Mouse (Mus musculus) forebrain, embryonic 12.5 days (tissue): Measurements from ENCODE around the gene Rab32. TPM values are rescaled to one million over a fixed set of nuclear protein-coding genes. Genes with fewer than 3 reads are reported as not detected.
"Not testable (repeated sequence)": the region's sequence is repeated elsewhere in the genome, so short reads cannot be mapped to it uniquely, and the experiment has no call there.

Source experiments
- ATAC-seq: fragments of 200-750 bp; cut with Nextera tagmentation; 2 replicates; pipeline ENCODE4 v1.8.0; 2017; ENCODE audit warnings: moderate TSS enrichment; ENCODE audit not compliant: low FRiP score
- H3K27ac ChIP-seq: fragments of 300-500 bp; sonication (generic); 2 replicates; pipeline ENCODE4 v1.5.1; 2016; ENCODE audit warnings: mild to moderate bottlenecking
- H3K27me3 ChIP-seq: fragments of 300-500 bp; sonication (generic); 2 replicates; pipeline ENCODE4 v1.6.1; 2016; ENCODE audit warnings: mild to moderate bottlenecking
- H3K36me3 ChIP-seq: fragments of 300-500 bp; sonication (generic); replicated peaks from 2 replicates; pipeline ENCODE4 v1.6.1; 2016; ENCODE audit warnings: mild to moderate bottlenecking
- H3K4me1 ChIP-seq: fragments of 300-500 bp; sonication (generic); 2 replicates; pipeline ENCODE4 v1.6.1; 2016
- H3K4me2 ChIP-seq: fragments of 300-500 bp; sonication (generic); 2 replicates; pipeline ENCODE4 v1.6.1; 2016; ENCODE audit warnings: mild to moderate bottlenecking, moderate library complexity
- H3K4me3 ChIP-seq: fragments of 300-500 bp; sonication (generic); replicated peaks from 2 replicates; pipeline ENCODE4 v1.5.1; 2016; ENCODE audit warnings: mild to moderate bottlenecking
- H3K9ac ChIP-seq: fragments of 300-500 bp; sonication (generic); 2 replicates; pipeline ENCODE4 v1.6.1; 2016; ENCODE audit warnings: mild to moderate bottlenecking
- H3K9me3 ChIP-seq: fragments of 300-500 bp; sonication (generic); 2 replicates; pipeline ENCODE4 v1.6.1; 2016
- WGBS: fragments of 180-500 bp; shearing (Covaris S2); methylation state at CpG from one replicate; pipeline ENCODE4 v1.1.7; 2016; 5-methylcytosine and 5-hydroxymethylcytosine counted together
- polyA plus RNA-seq: library from polyadenylated mRNA; unstranded; fragments of >200 nt; fragmentation: Nextera tagmentation; extraction: Ambion mirVana; gene quantifications from 2 replicates; pipeline ENCODE4 v1.2.1, GENCODE M21; 2016

Rab32 gene
- polyA plus RNA-seq = 5.8 and 6.3 TPM in 2 replicates

- H3K4me3 ChIP-seq = peak within 1 kb of the TSS; percentile 63
- no peaks in the 10 kb centered on the region for H3K9me3 ChIP-seq
- peak; percentile 98 for ATAC-seq
- H3K27ac ChIP-seq = no peak within 1 kb of the TSS
- H3K36me3 ChIP-seq = no peaks in the 10 kb centered on the region
- H3K4me2 ChIP-seq = peak within 1 kb of the TSS; percentile 93
- WGBS = under 1% methylated on average over 51 of the region's 51 CpGs
- H3K27me3 ChIP-seq = peaks cover 8% of the 10 kb centered on the region; the same call in 1 of the 2 replicates
- H3K9ac ChIP-seq = peak within 1 kb of the TSS; percentile 56
- peaks cover 9% of the 10 kb centered on the region; the same call in 1 of the 2 replicates for H3K4me1 ChIP-seq
Measured at GRCm38 (mm10) chr10:10557570-10558336, at the start of gene Rab32. TSS of gene Rab32 (minus strand) at chr10:10558265.

- ATAC-seq = no peak
- no peaks in the 10 kb centered on the region for H3K4me1 ChIP-seq
- H3K27me3 ChIP-seq = no peaks in the 10 kb centered on the region
- no peak overlapping the region for H3K4me3 ChIP-seq
- no peak overlapping the region for H3K27ac ChIP-seq
- no peak overlapping the region for H3K4me2 ChIP-seq
- H3K9ac ChIP-seq = no peak overlapping the region
- no peaks in the 10 kb centered on the region for H3K36me3 ChIP-seq
- 81% methylated on average over 3 of the region's 3 CpGs for WGBS
- H3K9me3 ChIP-seq = no peaks in the 10 kb centered on the region
Measured at GRCm38 (mm10) chr10:10600771-10601170, 42.7 kb upstream of the Rab32 start.

- H3K9ac ChIP-seq, H3K4me3 ChIP-seq, ATAC-seq, H3K4me1 ChIP-seq, H3K4me2 ChIP-seq, H3K27ac ChIP-seq, H3K9me3 ChIP-seq, H3K36me3 ChIP-seq, H3K27me3 ChIP-seq: not testable (repeated sequence)
- WGBS = 91% methylated on average over 2 of the region's 2 CpGs
Measured at GRCm38 (mm10) chr10:10597495-10597894, 39.4 kb upstream of the Rab32 start.

GRCm38 (mm10) chr10:10580811-10581210, 22.7 kb upstream of the Rab32 start:
- H3K27me3 ChIP-seq = no peaks in the 10 kb centered on the region
- H3K9me3 ChIP-seq = no peaks in the 10 kb centered on the region
- H3K27ac ChIP-seq = no peak overlapping the region
- no peak overlapping the region for H3K9ac ChIP-seq
- no peak overlapping the region for H3K4me3 ChIP-seq
- ATAC-seq = no peak
- H3K4me1 ChIP-seq = no peaks in the 10 kb centered on the region
- H3K4me2 ChIP-seq = no peak overlapping the region
- WGBS = 83% methylated on average over 3 of the region's 3 CpGs
- H3K36me3 ChIP-seq = no peaks in the 10 kb centered on the region

GRCm38 (mm10) chr10:10579821-10580220, 21.8 kb upstream of the Rab32 start:
- ATAC-seq = no peak
- no peaks in the 10 kb centered on the region for H3K27me3 ChIP-seq

GRCm38 (mm10) chr10:10558337-10558711, 259 bp upstream of the Rab32 start:
- peaks cover 8% of the 10 kb centered on the region; the same call in 1 of the 2 replicates for H3K27me3 ChIP-seq

More at GRCm38 (mm10) chr10:10579821-10580220, 21.8 kb upstream of the Rab32 start:
- Histone ChIP-seq H3K27ac (no peak overlapping the region), H3K4me2 (no peak overlapping the region), H3K9ac (no peak overlapping the region), H3K4me3 (no peak overlapping the region), H3K36me3 (no peaks in the 10 kb centered on the region), H3K4me1 (no peaks in the 10 kb centered on the region), H3K9me3 (no peaks in the 10 kb centered on the region)
- WGBS = 70% methylated on average over 1 of the region's 1 CpGs

GRCm38 (mm10) chr10:10557085-10557484, 980 bp downstream of the Rab32 start:
- Histone ChIP-seq H3K27ac (no peak overlapping the region), H3K9me3 (no peaks in the 10 kb centered on the region), H3K36me3 (no peaks in the 10 kb centered on the region), H3K4me1 (peaks cover 9% of the 10 kb centered on the region; the same call in 1 of the 2 replicates), H3K27me3 (peaks cover 8% of the 10 kb centered on the region; the same call in 1 of the 2 replicates), H3K9ac (no peak overlapping the region), H3K4me3 (peak overlapping the region; percentile 63), H3K4me2 (peak overlapping the region; percentile 93)
- peak; percentile 37; the same call in 1 of the 2 replicates for ATAC-seq
- 11% methylated on average over 8 of the region's 8 CpGs for WGBS

More at GRCm38 (mm10) chr10:10558337-10558711, 259 bp upstream of the Rab32 start:
- Histone ChIP-seq H3K4me2 (peak overlapping the region; percentile 93), H3K9me3 (no peaks in the 10 kb centered on the region), H3K36me3 (no peaks in the 10 kb centered on the region), H3K4me3 (peak overlapping the region; percentile 63), H3K27ac (no peak overlapping the region), H3K9ac (no peak overlapping the region), H3K4me1 (peaks cover 9% of the 10 kb centered on the region; the same call in 1 of the 2 replicates)
- ATAC-seq = peak; percentile 59
- 45% methylated on average over 5 of the region's 5 CpGs for WGBS

GRCm38 (mm10) chr10:10555676-10556075, 2.4 kb downstream of the Rab32 start:
- 89% methylated on average over 3 of the region's 3 CpGs for WGBS
- no peak overlapping the region for H3K4me3 ChIP-seq
- peaks cover 9% of the 10 kb centered on the region; the same call in 1 of the 2 replicates for H3K4me1 ChIP-seq
- no peak overlapping the region for H3K9ac ChIP-seq
- no peak overlapping the region for H3K4me2 ChIP-seq
- H3K36me3 ChIP-seq = no peaks in the 10 kb centered on the region
- H3K27me3 ChIP-seq = peaks cover 8% of the 10 kb centered on the region; the same call in 1 of the 2 replicates
- H3K27ac ChIP-seq = no peak overlapping the region
- ATAC-seq = no peak
- no peaks in the 10 kb centered on the region for H3K9me3 ChIP-seq

GRCm38 (mm10) chr10:10555221-10555620, 2.8 kb downstream of the Rab32 start:
- WGBS = 87% methylated on average over 5 of the region's 5 CpGs
- Histone ChIP-seq H3K9ac (no peak overlapping the region), H3K36me3 (no peaks in the 10 kb centered on the region), H3K4me2 (no peak overlapping the region), H3K9me3 (no peaks in the 10 kb centered on the region), H3K4me3 (no peak overlapping the region), H3K27ac (no peak overlapping the region), H3K27me3 (peaks cover 8% of the 10 kb centered on the region; the same call in 1 of the 2 replicates), H3K4me1 (peaks cover 9% of the 10 kb centered on the region; the same call in 1 of the 2 replicates)
- no peak for ATAC-seq

- ATAC-seq = no peak
Measured at GRCm38 (mm10) chr10:10550134-10550533, 7.9 kb downstream of the Rab32 start.

GRCm38 (mm10) chr10:10546623-10547022, 11.4 kb downstream of the Rab32 start:
- 83% methylated on average over 5 of the region's 5 CpGs for WGBS
- H3K27ac ChIP-seq = no peak overlapping the region
- no peak for ATAC-seq

More at GRCm38 (mm10) chr10:10550134-10550533, 7.9 kb downstream of the Rab32 start:
- Histone ChIP-seq H3K4me3 (no peak overlapping the region), H3K9ac (no peak overlapping the region), H3K4me2 (no peak overlapping the region), H3K9me3 (no peaks in the 10 kb centered on the region), H3K27ac (no peak overlapping the region), H3K36me3 (no peaks in the 10 kb centered on the region), H3K27me3 (no peaks in the 10 kb centered on the region), H3K4me1 (no peaks in the 10 kb centered on the region)
- WGBS = 86% methylated on average over 1 of the region's 1 CpGs

GRCm38 (mm10) chr10:10544955-10545354, 13.1 kb downstream of the Rab32 start:
- H3K4me2 ChIP-seq = no peak overlapping the region
- WGBS = 92% methylated on average over 3 of the region's 3 CpGs

More at GRCm38 (mm10) chr10:10546623-10547022, 11.4 kb downstream of the Rab32 start:
- Histone ChIP-seq H3K9me3 (no peaks in the 10 kb centered on the region), H3K36me3 (no peaks in the 10 kb centered on the region), H3K4me2 (no peak overlapping the region), H3K27me3 (no peaks in the 10 kb centered on the region), H3K4me1 (no peaks in the 10 kb centered on the region), H3K9ac (no peak overlapping the region), H3K4me3 (no peak overlapping the region)

More at GRCm38 (mm10) chr10:10544955-10545354, 13.1 kb downstream of the Rab32 start:
- Histone ChIP-seq H3K9me3 (no peaks in the 10 kb centered on the region), H3K4me3 (no peak overlapping the region), H3K27me3 (no peaks in the 10 kb centered on the region), H3K9ac (no peak overlapping the region), H3K27ac (no peak overlapping the region), H3K36me3 (no peaks in the 10 kb centered on the region), H3K4me1 (no peaks in the 10 kb centered on the region)
- ATAC-seq = no peak
